ENCODE assay signal across 26 mouse cellular contexts in genomic region chr9:86436608-86437007, GRCm38 (mm10). TPM values are rescaled to one million over a fixed set of nuclear protein-coding genes. Genes with fewer than 3 reads are reported as not detected.
"Had no signal": no experiment of that assay in that cellular context is flagged by ENCODE, and none has a peak within 500 bp of the region (broad histone marks: within the 10 kb centered on the region; RNA-seq: fewer than 3 reads in every experiment).

No protein-coding gene starts in this region.

- H3K27me3 ChIP-seq: embryonic facial prominence, embryonic 12.5 days; embryonic facial prominence, embryonic 13.5 days; embryonic facial prominence, embryonic 15.5 days; forebrain, embryonic 12.5 days; forebrain, embryonic 13.5 days; forebrain, embryonic 15.5 days had no signal

- DNase-seq: cerebellum, adult 2 months; cerebellum, adult 8-10 months; cerebellum, adult 9-10 months; cerebellum, adult 9-11 months; cerebellum, postnatal 10 days; cerebellum, postnatal 14 days; cerebellum, postnatal 25 days; cerebellum, postnatal 36 days; embryo, embryonic 11 days; forebrain, postnatal 0 days; gastrocnemius, adult 2 months; gastrocnemius, postnatal 10 days; gastrocnemius, postnatal 14 days; gastrocnemius, postnatal 25 days; gastrocnemius, postnatal 36 days; heart, adult 18-20 months; heart, adult 2 months had no signal

- H3K36me3 ChIP-seq: embryonic facial prominence, embryonic 10.5 days; embryonic facial prominence, embryonic 12.5 days; embryonic facial prominence, embryonic 13.5 days; embryonic facial prominence, embryonic 15.5 days; forebrain, embryonic 10.5 days; forebrain, embryonic 12.5 days; forebrain, embryonic 15.5 days had no signal

- H3K4me3 ChIP-seq: embryonic facial prominence, embryonic 10.5 days; embryonic facial prominence, embryonic 12.5 days; embryonic facial prominence, embryonic 13.5 days; embryonic facial prominence, embryonic 15.5 days; erythroblast, embryonic 14.5 days; forebrain, embryonic 10.5 days; forebrain, embryonic 12.5 days; forebrain, embryonic 13.5 days; forebrain, embryonic 15.5 days; gastrocnemius, adult 2 months; heart, adult 2 months had no signal

- H3K4me2 ChIP-seq: embryonic facial prominence, embryonic 12.5 days; embryonic facial prominence, embryonic 13.5 days; embryonic facial prominence, embryonic 15.5 days; forebrain, embryonic 12.5 days; forebrain, embryonic 13.5 days; forebrain, embryonic 15.5 days had no signal

RNA-seq across cellular contexts. Expression of gene Ube2cbp, which starts 28.1 kb away (rescaled TPM):
- polyA plus RNA-seq: erythroblast, embryonic 14.5 days had no signal
